Mouse (Mus musculus) layer of hippocampus, adult 6 months (tissue): ENCODE measurements around the gene Cyp2f2. TPM values are rescaled to one million over a fixed set of nuclear protein-coding genes. Genes with fewer than 3 reads are reported as not detected.

Experiments
- long read RNA-seq, 2 experiments: library from polyadenylated mRNA; unstranded; transcript quantifications; one replicate each; pipeline ENCODE4 v2.0.0; 2019 to 2020
- microRNA-seq: library from miRNA; unstranded; fragments of <30 nt; microRNA quantifications from one replicate; pipeline ENCODE4 v1.2.0, GENCODE M21; 2020
- polyA plus RNA-seq: library from polyadenylated mRNA; unstranded; fragments of <200 nt; fragmentation: Nextera tagmentation; gene quantifications from 2 replicates; pipeline ENCODE4 v1.2.3, GENCODE M21; 2021

Gene Cyp2f2
- 0.30 TPM in 1 of 2 replicates, not detected in the other for polyA plus RNA-seq
- long read RNA-seq, experiment 1, partial matches to known transcripts: 1 of 1 reads
- long read RNA-seq, experiment 1, other reads (novel, unspliced or antisense): 0 of 1 reads
- long read RNA-seq, experiment 2, partial matches to known transcripts: 0 of 2 reads
- long read RNA-seq, experiment 2, other reads (novel, unspliced or antisense): 0 of 2 reads

DNA sequence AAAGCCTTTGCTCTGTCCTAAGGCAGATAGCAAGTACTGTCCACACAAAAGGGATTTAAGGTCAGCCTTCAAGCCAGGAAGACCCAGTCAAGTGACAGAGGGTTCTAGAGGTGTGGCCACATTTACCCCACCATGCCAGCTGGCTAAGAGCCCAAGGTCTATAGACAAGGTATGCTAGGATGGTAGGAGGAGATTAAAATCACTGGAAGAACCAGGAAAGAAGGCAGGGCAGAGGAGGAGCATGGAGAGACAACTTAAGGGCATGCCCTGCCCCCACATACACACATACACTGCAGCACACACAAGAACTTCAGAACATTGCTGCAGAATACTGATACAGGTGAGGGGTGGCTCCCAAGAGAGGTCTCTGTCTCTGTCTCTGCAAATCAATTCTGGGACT lies at the start of gene Cyp2f2:
Cyp2f2 (plus strand) TSS at position 234 of the 400 bp plus-strand sequence.

GRCm38 (mm10) chr7:27153205-27153764 lies 33.6 kb downstream of the Cyp2f2 start, which contains the start of gene Cyp2t4:
Gene Cyp2t4, plus strand, starts transcription at chr7:27153714.

GRCm38 (mm10) chr7:27166614-27167474 lies 47.1 kb downstream of the Cyp2f2 start, which contains the start of gene Egln2:
Gene Egln2, minus strand, starts transcription at chr7:27166802.

DNA sequence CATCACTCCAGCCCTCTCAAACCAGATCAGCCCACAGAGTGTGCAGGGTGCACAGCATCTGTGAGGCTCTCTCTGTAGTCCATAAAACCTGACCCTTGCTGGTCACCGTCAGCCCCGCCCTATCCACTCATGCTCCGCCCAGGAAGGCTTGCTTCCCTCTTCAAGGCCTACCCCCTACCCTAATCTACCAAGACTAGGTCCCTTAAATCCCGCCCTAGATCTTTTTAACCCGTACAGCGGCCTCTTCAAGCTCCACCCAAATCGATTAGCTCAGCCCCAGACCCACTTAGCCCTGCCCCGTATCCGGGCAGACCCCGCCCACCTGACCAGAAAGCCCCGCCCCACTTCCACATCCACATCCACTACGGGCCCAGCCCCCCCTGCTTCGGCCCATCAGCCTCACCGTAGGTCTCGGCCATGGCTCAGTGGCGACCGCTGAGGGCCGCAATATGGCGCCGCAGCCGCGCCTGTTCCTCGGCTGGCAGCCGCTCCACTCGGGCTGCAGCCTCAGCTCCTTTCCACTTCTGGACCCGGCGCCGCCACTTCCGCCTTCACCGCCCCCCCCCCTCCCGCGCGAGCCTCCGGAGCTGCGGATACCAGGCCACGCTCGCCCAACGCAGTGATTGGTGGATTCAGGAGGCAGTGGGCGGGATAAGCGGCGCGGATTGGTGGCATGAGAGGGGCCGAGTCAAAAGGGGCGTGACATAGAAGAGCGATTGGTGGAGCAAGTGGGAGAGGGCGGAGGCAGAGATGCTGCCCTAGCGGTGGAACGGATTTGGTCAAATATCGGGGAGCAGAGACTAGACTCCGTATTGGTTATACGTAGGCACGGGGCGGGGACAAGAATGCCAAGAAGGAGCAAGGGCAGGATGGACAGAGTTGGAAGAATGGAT lies 58.9 kb downstream of the Cyp2f2 start, which contains the start of gene Rab4b:
Rab4b (minus strand) TSS at position 573 of the 893 bp plus-strand sequence.

DNA sequence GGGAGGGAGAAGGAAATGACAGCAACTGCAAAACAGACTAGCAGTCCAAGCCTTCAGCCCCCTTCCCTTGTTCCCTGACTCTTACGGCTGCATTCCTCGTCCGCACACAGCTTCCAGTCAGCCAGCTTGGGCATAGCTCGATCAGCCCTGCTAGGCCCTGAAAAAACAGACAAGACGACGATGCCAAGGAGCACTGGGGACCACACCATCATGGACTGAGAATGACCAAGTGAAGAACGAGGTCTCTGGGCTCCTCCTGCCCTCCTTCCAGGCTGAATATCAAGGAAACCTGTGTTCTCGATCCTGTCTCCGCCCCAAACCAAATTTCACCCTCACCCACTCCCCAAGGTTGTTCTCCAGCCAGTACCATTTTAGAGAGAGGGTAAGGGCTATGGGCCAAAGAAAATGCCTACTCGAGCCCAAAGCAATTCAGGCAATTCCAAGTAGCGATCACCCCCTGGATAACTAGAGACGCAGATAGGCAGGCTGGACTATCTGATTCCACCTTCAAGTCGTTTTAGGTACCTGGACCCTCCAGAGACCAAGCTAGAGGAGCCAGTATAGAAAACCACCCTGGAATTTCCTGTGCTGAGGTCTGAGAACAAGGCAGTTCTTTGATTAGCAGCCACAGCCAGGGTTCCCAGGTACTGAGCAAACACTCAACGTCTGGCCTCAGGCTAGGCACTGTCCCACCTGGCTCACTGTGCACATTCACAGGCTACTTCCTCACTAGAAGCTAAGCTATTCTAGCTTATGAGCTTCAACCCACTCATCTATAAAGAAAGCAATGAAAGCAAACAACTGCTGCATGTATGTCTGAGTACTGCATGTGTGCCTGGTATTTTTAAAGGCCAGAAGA lies 61.4 kb downstream of the Cyp2f2 start, which contains the start of the genes Gm21983 and Mia:
Gm21983 (minus strand) TSS at position 250 of the 859 bp plus-strand sequence.
Mia (minus strand) TSS at position 321 of the 859 bp plus-strand sequence.

Small RNAs within 50 kb of the gene (microRNA-seq; reads per million reads assigned to microRNA genes)
- 0.64 reads per million for gene Mir3101

Other genes with a start within 250 kb of the Cyp2f2 start
- not detected in 2 replicates for gene Cyp2a22, start 180.5 kb upstream of the Cyp2f2 start, polyA plus RNA-seq
- not detected in 2 replicates for gene Cyp2a12, start 90.8 kb upstream of the Cyp2f2 start, polyA plus RNA-seq
- 0.08 TPM in 1 of 2 replicates, not detected in the other for gene Cyp2t4, start 33.8 kb downstream of the Cyp2f2 start, polyA plus RNA-seq
- 70.9 and 81.1 TPM in 2 replicates for gene Egln2, start 46.9 kb downstream of the Cyp2f2 start, polyA plus RNA-seq
- gene Rab4b, start 59.0 kb downstream of the Cyp2f2 start, polyA plus RNA-seq: 104 and 105 TPM in 2 replicates
- not detected in 2 replicates for gene Gm21983, start 61.2 kb downstream of the Cyp2f2 start, polyA plus RNA-seq
- gene Mia, start 61.2 kb downstream of the Cyp2f2 start, polyA plus RNA-seq: 24.4 and 64.8 TPM in 2 replicates
- 6.3 and 7.3 TPM in 2 replicates for gene BC024978, start 75.9 kb downstream of the Cyp2f2 start, polyA plus RNA-seq
- gene Snrpa, start 76.4 kb downstream of the Cyp2f2 start, polyA plus RNA-seq: 157 and 164 TPM in 2 replicates
- gene Itpkc, start 108.8 kb downstream of the Cyp2f2 start, polyA plus RNA-seq: 0.89 and 0.93 TPM in 2 replicates
- gene Coq8b, start 113.1 kb downstream of the Cyp2f2 start, polyA plus RNA-seq: 11.0 and 11.7 TPM in 2 replicates
- 8.9 and 9.6 TPM in 2 replicates for gene Numbl, start 138.5 kb downstream of the Cyp2f2 start, polyA plus RNA-seq
- gene Ltbp4, start 217.8 kb downstream of the Cyp2f2 start, polyA plus RNA-seq: 13.3 and 18.2 TPM in 2 replicates
- gene Shkbp1, start 236.1 kb downstream of the Cyp2f2 start, polyA plus RNA-seq: 2.9 and 3.8 TPM in 2 replicates
- gene Gm20479, start 237.5 kb downstream of the Cyp2f2 start, polyA plus RNA-seq: not detected in 2 replicates